13 mouse cellular contexts compared by ENCODE assay signal in the genomic region with DNA sequence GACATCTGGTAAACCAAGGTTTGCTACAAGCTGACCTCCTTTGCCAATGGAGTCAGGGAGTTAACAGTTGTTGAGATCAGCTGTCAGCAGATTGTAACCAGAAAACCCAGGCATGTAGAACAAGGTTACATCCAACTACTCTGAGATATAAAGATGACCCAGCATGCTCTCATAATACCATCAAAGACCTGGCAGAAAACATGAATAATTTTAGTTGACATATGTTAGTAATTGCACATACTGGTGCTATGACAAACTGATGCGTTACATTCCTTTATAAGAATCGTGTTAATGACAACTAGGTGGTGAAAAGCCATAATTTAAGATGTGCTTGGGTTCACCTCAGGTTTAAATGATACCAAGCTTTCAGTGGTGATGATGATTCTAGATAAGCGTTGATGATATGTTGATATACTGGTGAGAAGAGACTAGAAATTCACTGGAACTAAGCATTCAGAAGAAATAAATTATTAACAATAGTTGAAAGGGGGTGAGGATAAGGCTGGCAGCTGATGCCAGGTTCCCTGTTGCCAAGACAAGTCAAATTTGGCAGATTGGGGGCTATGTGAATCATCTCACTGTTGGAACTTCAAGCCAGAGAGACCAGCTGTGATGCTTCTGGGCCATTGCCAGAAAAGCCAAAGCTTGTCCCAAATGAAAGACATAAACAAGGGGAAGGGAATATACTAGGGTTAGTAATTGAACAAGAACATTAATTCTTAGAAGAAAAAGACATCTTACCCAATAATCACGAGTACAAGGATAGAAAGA.
DNase-seq lines count a peak whose midpoint lies in the region; ATAC-seq lines count a peak whose summit lies in the region.
"Had no signal": no experiment of that assay in that cellular context is flagged by ENCODE, and none has a peak within 500 bp of the region (broad histone marks: within the 10 kb centered on the region; RNA-seq: fewer than 3 reads in every experiment).

No protein-coding gene starts in this region.

- no peaks in the 10 kb centered on the region for H3K36me3 ChIP-seq in hindbrain, embryonic 15.5 days
- H3K36me3 ChIP-seq in hindbrain, embryonic 12.5 days = no peaks in the 10 kb centered on the region
- H3K36me3 ChIP-seq: embryonic facial prominence, embryonic 12.5 days; heart, embryonic 13.5 days had no signal

- H3K9me3 ChIP-seq in hindbrain, embryonic 15.5 days = no peaks in the 10 kb centered on the region
- no peaks in the 10 kb centered on the region for H3K9me3 ChIP-seq in hindbrain, embryonic 12.5 days (replicated peaks)
- H3K9me3 ChIP-seq: embryonic facial prominence, embryonic 12.5 days had no signal

- no peaks in the 10 kb centered on the region for H3K27me3 ChIP-seq in hindbrain, embryonic 15.5 days
- H3K27me3 ChIP-seq in hindbrain, embryonic 12.5 days = no peaks in the 10 kb centered on the region
- H3K27me3 ChIP-seq: embryonic facial prominence, embryonic 12.5 days; heart, embryonic 13.5 days had no signal

- H3K27ac ChIP-seq in hindbrain, embryonic 15.5 days (replicated peaks) = no peak overlapping the region
- no peak overlapping the region for H3K27ac ChIP-seq in hindbrain, embryonic 12.5 days
- H3K27ac ChIP-seq: embryonic facial prominence, embryonic 12.5 days; heart, embryonic 13.5 days; liver, embryonic 14.5 days had no signal

- 67% methylated on average over 4 of the region's 4 CpGs for WGBS in hindbrain, embryonic 15.5 days
- 82% methylated on average over 4 of the region's 4 CpGs for WGBS in hindbrain, embryonic 12.5 days

- DNase-seq in cerebellum, adult 11-12 months = peak; percentile 14
- peak; percentile 43 to 69 for DNase-seq in cerebellum, postnatal 25 days
- peak; percentile 74 for DNase-seq in layer of hippocampus, adult 9-11 months
- DNase-seq in T-cell, adult 2 months (ENCODE audit: low spot score) = no peak
- no peak for DNase-seq in gastrocnemius, adult 8-10 months (ENCODE audit: low spot score in 2 of 2)
- DNase-seq: adrenal gland, postnatal 14 days; kidney, postnatal 36 days had no signal

- H3K4me3 ChIP-seq in hindbrain, embryonic 15.5 days = no peak overlapping the region
- no peak overlapping the region for H3K4me3 ChIP-seq in hindbrain, embryonic 12.5 days
- H3K4me3 ChIP-seq: embryonic facial prominence, embryonic 12.5 days; heart, embryonic 13.5 days had no signal

- no peaks in the 10 kb centered on the region for H3K4me1 ChIP-seq in hindbrain, embryonic 15.5 days (replicated peaks)
- H3K4me1 ChIP-seq in hindbrain, embryonic 12.5 days = 0 out of 2 replicates have a peak, but pooled peaks cover 4% of the 10 kb centered on the region
- H3K4me1 ChIP-seq: embryonic facial prominence, embryonic 12.5 days; heart, embryonic 13.5 days had no signal

- H3K9ac ChIP-seq in hindbrain, embryonic 15.5 days = no peak overlapping the region
- no peak overlapping the region for H3K9ac ChIP-seq in hindbrain, embryonic 12.5 days
- H3K9ac ChIP-seq: embryonic facial prominence, embryonic 12.5 days; heart, embryonic 13.5 days; liver, embryonic 14.5 days had no signal

- H3K4me2 ChIP-seq in hindbrain, embryonic 15.5 days = no peak overlapping the region
- H3K4me2 ChIP-seq in hindbrain, embryonic 12.5 days (replicated peaks) = no peak overlapping the region
- H3K4me2 ChIP-seq: embryonic facial prominence, embryonic 12.5 days; heart, embryonic 13.5 days had no signal

- 0 out of 2 replicates have a peak, but pooled peaks have one; percentile 23 for ATAC-seq in hindbrain, embryonic 15.5 days (ENCODE audit: low FRiP score, low read depth)
- no peak for ATAC-seq in hindbrain, embryonic 12.5 days (ENCODE audit: low FRiP score)
- no peak for ATAC-seq in inflammation-experienced regulatory T-cells, adult 6 months

Comparison
In these comparisons a context has a peak if more than half of its experiments do, and no peak if none do; other contexts are left out.
1. DNase-seq: peak in cerebellum, adult 11-12 months (single experiment), cerebellum, postnatal 25 days (2 of 2) and layer of hippocampus, adult 9-11 months (single experiment); none in T-cell, adult 2 months (single experiment) and gastrocnemius, adult 8-10 months (0 of 2).